Mouse (Mus musculus): Measurements from ENCODE around the gene St5. TPM values are rescaled to one million over a fixed set of nuclear protein-coding genes. Genes with fewer than 3 reads are reported as not detected.
A peak's percentile ranks its signal among the peaks of the same experiment; 100 is the strongest.

The St5 gene
- polyA plus RNA-seq, 1 experiment = 34.6 TPM

GRCm38 (mm10) chr7:109576321-109577314, 126.8 kb downstream of the St5 start:
- H3K27ac ChIP-seq (ENCODE audit: insufficient read depth, low read length) = 0 out of 2 replicates have a peak overlapping the region, but pooled peaks have one; percentile 16
- TF ChIP-seq POLR2A (IDR thresholded peaks at IDR 0.05; ENCODE audit: low read depth, low read length) (no peak), CTCF (IDR thresholded peaks at IDR 0.05; ENCODE audit: extremely low read depth, insufficient read depth, insufficient read length, insufficient replicate concordance) (no peak)
- H3K4me3 ChIP-seq (ENCODE audit: extremely low read depth, insufficient read depth, insufficient read length) = no peak overlapping the region
- no peaks in the 10 kb centered on the region for H3K27me3 ChIP-seq (ENCODE audit: control insufficient read depth, insufficient read depth, low read length)
- WGBS = 89% methylated on average over 11 of the region's 11 CpGs
- DNase-seq (ENCODE audit: low read depth in 1 of 2, low spot score in 2 of 2) = no peak
- H3K4me1 ChIP-seq (ENCODE audit: control insufficient read depth, insufficient read depth, insufficient read length) = no peaks in the 10 kb centered on the region
- H3K36me3 ChIP-seq (ENCODE audit: control insufficient read depth, insufficient read depth, low read length) = no peaks in the 10 kb centered on the region

- Histone ChIP-seq H3K4me1 (ENCODE audit: control insufficient read depth, insufficient read depth, insufficient read length) (no peaks in the 10 kb centered on the region), H3K27ac (ENCODE audit: insufficient read depth, low read length) (no peak overlapping the region), H3K27me3 (ENCODE audit: control insufficient read depth, insufficient read depth, low read length) (no peaks in the 10 kb centered on the region), H3K36me3 (ENCODE audit: control insufficient read depth, insufficient read depth, low read length) (no peaks in the 10 kb centered on the region), H3K4me3 (ENCODE audit: extremely low read depth, insufficient read depth, insufficient read length) (no peak overlapping the region)
- no peak for DNase-seq (ENCODE audit: low read depth in 1 of 2, low spot score in 2 of 2)
- TF ChIP-seq CTCF (IDR thresholded peaks at IDR 0.05; ENCODE audit: extremely low read depth, insufficient read depth, insufficient read length, insufficient replicate concordance) (no peak), POLR2A (IDR thresholded peaks at IDR 0.05; ENCODE audit: low read depth, low read length) (no peak)
- WGBS = 92% methylated on average over 7 of the region's 7 CpGs
Measured at GRCm38 (mm10) chr7:109574166-109574565, 129.2 kb downstream of the St5 start.

- no peak overlapping the region for H3K27ac ChIP-seq (ENCODE audit: insufficient read depth, low read length)
- DNase-seq (ENCODE audit: low read depth in 1 of 2, low spot score in 2 of 2) = no peak
- WGBS = 88% methylated on average over 4 of the region's 4 CpGs
Measured at GRCm38 (mm10) chr7:109568391-109568892, 135.0 kb downstream of the St5 start.

GRCm38 (mm10) chr7:109566841-109567768, 136.3 kb downstream of the St5 start:
- H3K27ac ChIP-seq (ENCODE audit: insufficient read depth, low read length) = no peak overlapping the region
- H3K27me3 ChIP-seq (ENCODE audit: control insufficient read depth, insufficient read depth, low read length) = no peaks in the 10 kb centered on the region
- no peak for DNase-seq (ENCODE audit: low read depth in 1 of 2, low spot score in 2 of 2)
- H3K4me1 ChIP-seq (ENCODE audit: control insufficient read depth, insufficient read depth, insufficient read length) = peaks cover 3% of the 10 kb centered on the region; the same call in 1 of the 2 replicates
- no peak overlapping the region for H3K4me3 ChIP-seq (ENCODE audit: extremely low read depth, insufficient read depth, insufficient read length)
- 86% methylated on average over 11 of the region's 11 CpGs for WGBS
- no peak for TF ChIP-seq POLR2A (IDR thresholded peaks at IDR 0.05; ENCODE audit: low read depth, low read length)
- no peak for TF ChIP-seq CTCF (IDR thresholded peaks at IDR 0.05; ENCODE audit: extremely low read depth, insufficient read depth, insufficient read length, insufficient replicate concordance)
- H3K36me3 ChIP-seq (ENCODE audit: control insufficient read depth, insufficient read depth, low read length) = no peaks in the 10 kb centered on the region

More at GRCm38 (mm10) chr7:109568391-109568892, 135.0 kb downstream of the St5 start:
- H3K27me3 ChIP-seq (ENCODE audit: control insufficient read depth, insufficient read depth, low read length) = no peaks in the 10 kb centered on the region
- TF ChIP-seq CTCF (IDR thresholded peaks at IDR 0.05; ENCODE audit: extremely low read depth, insufficient read depth, insufficient read length, insufficient replicate concordance) (no peak), POLR2A (IDR thresholded peaks at IDR 0.05; ENCODE audit: low read depth, low read length) (no peak)
- no peaks in the 10 kb centered on the region for H3K4me1 ChIP-seq (ENCODE audit: control insufficient read depth, insufficient read depth, insufficient read length)
- no peaks in the 10 kb centered on the region for H3K36me3 ChIP-seq (ENCODE audit: control insufficient read depth, insufficient read depth, low read length)
- H3K4me3 ChIP-seq (ENCODE audit: extremely low read depth, insufficient read depth, insufficient read length) = no peak overlapping the region

- TF ChIP-seq CTCF (IDR thresholded peaks at IDR 0.05; ENCODE audit: extremely low read depth, insufficient read depth, insufficient read length, insufficient replicate concordance) (no peak), POLR2A (IDR thresholded peaks at IDR 0.05; ENCODE audit: low read depth, low read length) (no peak)
- Histone ChIP-seq H3K27me3 (ENCODE audit: control insufficient read depth, insufficient read depth, low read length) (no peaks in the 10 kb centered on the region), H3K27ac (ENCODE audit: insufficient read depth, low read length) (no peak overlapping the region), H3K4me3 (ENCODE audit: extremely low read depth, insufficient read depth, insufficient read length) (no peak overlapping the region), H3K36me3 (ENCODE audit: control insufficient read depth, insufficient read depth, low read length) (no peaks in the 10 kb centered on the region), H3K4me1 (ENCODE audit: control insufficient read depth, insufficient read depth, insufficient read length) (peaks cover 3% of the 10 kb centered on the region; the same call in 1 of the 2 replicates)
- DNase-seq (ENCODE audit: low read depth in 1 of 2, low spot score in 2 of 2) = no peak
Measured at GRCm38 (mm10) chr7:109566327-109566726, 137.1 kb downstream of the St5 start.

GRCm38 (mm10) chr7:109563775-109564362, 139.5 kb downstream of the St5 start:
- Histone ChIP-seq H3K27me3 (ENCODE audit: control insufficient read depth, insufficient read depth, low read length) (no peaks in the 10 kb centered on the region), H3K4me1 (ENCODE audit: control insufficient read depth, insufficient read depth, insufficient read length) (peaks cover 3% of the 10 kb centered on the region; the same call in 1 of the 2 replicates), H3K4me3 (ENCODE audit: extremely low read depth, insufficient read depth, insufficient read length) (no peak overlapping the region), H3K27ac (ENCODE audit: insufficient read depth, low read length) (no peak overlapping the region), H3K36me3 (ENCODE audit: control insufficient read depth, insufficient read depth, low read length) (no peaks in the 10 kb centered on the region)
- no peak for TF ChIP-seq POLR2A (IDR thresholded peaks at IDR 0.05; ENCODE audit: low read depth, low read length)
- no peak for TF ChIP-seq CTCF (IDR thresholded peaks at IDR 0.05; ENCODE audit: extremely low read depth, insufficient read depth, insufficient read length, insufficient replicate concordance)
- 83% methylated on average over 4 of the region's 4 CpGs for WGBS
- DNase-seq (ENCODE audit: low read depth in 1 of 2, low spot score in 2 of 2) = no peak

All from spleen, adult 2 months (tissue).